Mouse (Mus musculus) inflammation-experienced regulatory T-cells, adult 16 weeks (primary cell): ENCODE measurements around the gene Sfxn5. TPM values are rescaled to one million over a fixed set of nuclear protein-coding genes. Genes with fewer than 3 reads are reported as not detected.

ENCODE experiments used
- polyA plus RNA-seq: library from polyadenylated mRNA; unstranded; fragments of 100-300 nt; shearing (Covaris generic); gene quantifications from one replicate; pipeline ENCODE4 v1.2.1, GENCODE M21; 2017

The Sfxn5 gene
- 1.5 TPM for polyA plus RNA-seq

GRCm38 (mm10) chr6:85333000-85333669 is at the start of gene Sfxn5:
TSS of gene Sfxn5 (minus strand) at chr6:85333422.

GRCm38 (mm10) chr6:85373951-85374733 is 40.9 kb upstream of the Sfxn5 start, which contains the start of gene Rab11fip5:
TSS of gene Rab11fip5 (minus strand) at chr6:85374634.

DNA sequence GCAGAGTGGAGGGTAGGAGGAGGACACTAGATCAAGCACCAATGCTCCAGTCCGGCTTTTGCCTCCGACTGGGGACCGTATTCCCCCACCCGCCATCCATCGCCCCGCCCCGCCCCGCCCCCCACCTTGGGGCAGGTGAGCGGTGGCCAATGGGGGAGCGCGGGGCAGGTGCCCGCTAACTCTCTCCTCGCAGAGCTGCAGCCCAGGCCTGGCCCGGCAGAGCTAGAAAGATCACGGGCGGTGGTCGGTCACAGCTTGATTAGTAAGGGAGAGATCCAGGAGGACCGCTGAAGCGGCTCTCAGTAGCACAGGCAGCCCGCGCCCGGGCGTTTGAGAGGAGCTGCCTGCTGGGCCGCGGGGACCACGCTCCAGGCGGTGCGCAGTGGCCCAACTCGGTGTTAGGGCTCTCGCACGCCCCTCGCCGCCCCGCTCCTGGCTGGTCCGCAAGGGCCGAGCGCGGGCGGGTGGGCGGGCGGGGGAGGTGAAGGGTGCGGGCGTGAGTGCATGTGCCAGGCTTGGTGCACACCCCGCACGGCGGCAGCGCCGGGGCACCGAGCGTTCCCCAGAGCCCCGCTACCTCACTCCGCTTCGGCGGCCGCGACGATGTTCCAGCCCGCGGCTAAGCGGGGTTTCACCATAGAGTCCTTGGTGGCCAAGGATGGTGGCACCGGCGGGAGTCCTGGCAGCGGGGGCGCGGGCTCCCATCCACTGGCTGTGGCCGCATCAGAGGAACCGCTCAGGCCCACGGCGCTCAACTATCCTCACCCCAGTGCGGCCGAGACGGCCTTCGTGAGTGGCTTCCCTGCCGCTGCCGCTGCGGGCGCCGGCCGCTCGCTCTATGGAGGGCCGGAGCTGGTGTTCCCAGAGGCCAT is 145.6 kb downstream of the Sfxn5 start, which contains the start of gene Emx1:
Gene Emx1, plus strand, starts transcription at position 99 of the 872 bp plus-strand sequence.

Other genes starting within 250 kb of the Sfxn5 start
- gene Spr, start 195.7 kb downstream of the Sfxn5 start, polyA plus RNA-seq, result 66.6 TPM
- not detected for gene Emx1, start 146.0 kb downstream of the Sfxn5 start, polyA plus RNA-seq
- gene Rab11fip5, start 41.2 kb upstream of the Sfxn5 start, polyA plus RNA-seq, result 0.52 TPM
- not detected for gene Noto, start 90.5 kb upstream of the Sfxn5 start, polyA plus RNA-seq
- gene Smyd5, start 98.6 kb upstream of the Sfxn5 start, polyA plus RNA-seq, result 60.0 TPM
- gene Cct7, start 118.1 kb upstream of the Sfxn5 start, polyA plus RNA-seq, result 347 TPM
- 20.4 TPM for gene Pradc1, start 118.5 kb upstream of the Sfxn5 start, polyA plus RNA-seq
- 0.50 TPM for gene Fbxo41, start 169.6 kb upstream of the Sfxn5 start, polyA plus RNA-seq
- not detected for gene Egr4, start 180.2 kb upstream of the Sfxn5 start, polyA plus RNA-seq